Mouse (Mus musculus) heart, adult 2 months (tissue): ENCODE measurements around the gene Sphk1. TPM values are rescaled to one million over a fixed set of nuclear protein-coding genes. Genes with fewer than 3 reads are reported as not detected.

Source experiments
- DNase-seq, 2 experiments: peaks; one replicate each; pipeline ENCODE4 v3.0.0; 2021
- H3K27ac ChIP-seq: fragments of 200-600 bp; 2 replicates; pipeline ENCODE4 v1.8.1; 2022
- H3K27me3 ChIP-seq: fragments of 200-500 bp; 2 replicates; pipeline ENCODE4 v1.6.1; 2012; ENCODE audit warnings: mild to moderate bottlenecking, low read length, inconsistent platforms, mixed read lengths; ENCODE audit not compliant: control insufficient read depth, insufficient read depth
- H3K36me3 ChIP-seq: fragments of 200-500 bp; 2 replicates; pipeline ENCODE4 v1.6.1; 2012; ENCODE audit warnings: low read length, inconsistent platforms; ENCODE audit not compliant: control insufficient read depth, insufficient read depth
- H3K4me1 ChIP-seq: fragments of 200-500 bp; 2 replicates; pipeline ENCODE4 v1.6.1; 2011; ENCODE audit warnings: low read length; ENCODE audit not compliant: control insufficient read depth, insufficient read depth
- H3K4me3 ChIP-seq: fragments of 200-600 bp; 2 replicates; pipeline ENCODE4 v1.8.1; 2022
- H3K79me2 ChIP-seq: fragments of 200-500 bp; replicated peaks from 2 replicates; pipeline ENCODE4 v1.6.1; 2012; ENCODE audit warnings: mild to moderate bottlenecking, inconsistent platforms, low read length, moderate library complexity, mixed read lengths; ENCODE audit not compliant: control insufficient read depth, insufficient read depth
- H3K9ac ChIP-seq: fragments of 200-500 bp; 2 replicates; pipeline ENCODE4 v1.6.1; 2012; ENCODE audit warnings: low read depth, mild to moderate bottlenecking, control low read depth, inconsistent platforms, low read length, mixed read lengths
- CTCF ChIP-seq: fragments of 200-600 bp; IDR thresholded peaks from 2 replicates; pipeline ENCODE4 v1.8.1; 2022; ENCODE audit warnings: antibody characterized with exemption, mild to moderate bottlenecking, moderate library complexity
- EP300 ChIP-seq: fragments of 200-500 bp; IDR thresholded peaks from 2 replicates; pipeline ENCODE4 v1.6.1; 2011; ENCODE audit warnings: low read depth, low read length, control low read depth; ENCODE audit not compliant: insufficient read depth
- POLR2A ChIP-seq: fragments of 200-500 bp; IDR thresholded peaks from 2 replicates; pipeline ENCODE4 v1.6.1; 2011; ENCODE audit warnings: mild to moderate bottlenecking, low read depth, low read length, control low read depth; ENCODE audit not compliant: insufficient read depth
- WGBS: fragments of 180-500 bp; shearing (Covaris S2); methylation state at CpG from one replicate; pipeline ENCODE4 v1.1.7; 2018; 5-methylcytosine and 5-hydroxymethylcytosine counted together
- intact Hi-C: fragments of 180-260 bp; cut with DNase I; formaldehyde crosslinking; loops from one replicate; pipeline ENCODE4 v1.15.1; 2025
- polyA plus RNA-seq: library from polyadenylated mRNA; depleted of rRNA; stranded (reverse); fragments of >200 nt; gene quantifications from 2 replicates; pipeline ENCODE4 v1.2.3, GENCODE M21; 2012
- total RNA-seq, 2 experiments: library from RNA; stranded (reverse); gene quantifications; 2 replicates each; pipeline ENCODE4 v1.2.3; 2021

Sphk1 gene
- total and polyA plus RNA-seq, 3 experiments, result 0.98 to 3.2 (median 1.1) TPM

DNA sequence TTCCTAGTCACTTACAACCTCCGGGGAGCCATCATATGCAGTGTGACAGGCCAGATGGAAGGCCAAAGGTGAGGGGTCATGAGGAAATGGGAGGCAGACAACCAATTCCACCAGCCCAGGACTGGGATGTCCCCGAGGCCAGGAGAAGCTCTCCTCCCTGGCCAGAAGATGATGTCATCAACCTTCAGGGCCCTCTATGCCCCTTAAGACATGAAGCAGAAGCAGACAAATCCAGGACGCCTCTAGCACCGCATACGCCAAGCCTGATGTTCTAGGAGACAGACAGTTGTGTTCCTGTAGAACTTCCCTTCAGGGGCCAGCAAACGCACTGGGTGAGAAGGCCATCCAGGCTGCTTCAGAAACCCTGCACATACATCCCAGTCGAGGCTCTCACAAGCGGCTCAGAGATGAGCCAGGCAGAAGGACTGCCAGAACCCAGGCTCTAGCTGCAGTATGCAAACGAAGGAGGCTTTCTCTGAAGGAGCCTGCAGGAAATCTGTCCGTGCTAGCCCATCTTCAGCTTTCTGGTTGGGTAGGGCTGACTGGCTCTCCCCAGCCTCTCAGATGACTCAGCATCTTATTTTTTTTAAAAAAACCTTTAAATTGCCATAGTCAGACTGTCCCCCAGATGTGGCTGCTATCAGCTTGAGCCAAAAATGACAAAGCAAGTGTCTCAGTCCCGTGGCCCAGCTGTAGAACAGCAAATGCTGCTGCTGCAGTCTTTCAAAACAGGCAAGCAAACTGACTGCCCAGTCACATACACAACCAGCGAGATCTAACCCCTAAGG is 42.2 kb downstream of the Sphk1 start:
- Histone ChIP-seq H3K4me3 (no peak overlapping the region), H3K27ac (peak overlapping the region; percentile 41), H3K4me1 (peaks cover 32% of the 10 kb centered on the region), H3K27me3 (no peaks in the 10 kb centered on the region), H3K79me2 (peaks cover 3% of the 10 kb centered on the region), H3K9ac (no peak overlapping the region), H3K36me3 (no peaks in the 10 kb centered on the region; the same call in 1 of the 2 replicates)
- WGBS, result 41% methylated on average over 12 of the region's 12 CpGs
- TF ChIP-seq EP300, result no peak
- TF ChIP-seq CTCF, result no peak
- no peak for TF ChIP-seq POLR2A
- peak in 1 of 2 experiments; percentile 35 for DNase-seq
- intact Hi-C loops, result no loop called here

DNA sequence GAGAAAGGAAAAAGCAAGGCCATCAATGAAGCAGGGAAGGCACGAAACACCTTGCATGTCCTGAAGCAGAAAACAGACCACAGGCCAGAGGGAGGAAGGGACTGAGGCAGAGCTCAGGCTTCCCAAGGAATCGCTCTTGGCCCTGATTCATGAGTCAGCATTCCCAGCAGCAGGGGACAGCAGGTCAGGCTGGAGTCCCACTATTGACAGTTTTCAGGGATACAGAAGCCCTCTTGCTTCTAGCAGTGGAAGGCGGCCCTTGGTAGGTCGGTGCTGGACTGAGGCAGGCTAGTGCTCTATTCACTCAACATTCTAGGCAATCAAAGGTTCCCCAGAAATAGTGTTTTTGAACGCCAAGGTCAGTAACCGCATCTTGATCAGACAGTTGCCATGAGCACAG is 43.8 kb downstream of the Sphk1 start:
- no peak for DNase-seq
- intact Hi-C loops, result no loop called here
- H3K36me3 ChIP-seq, result no peaks in the 10 kb centered on the region; the same call in 1 of the 2 replicates
- no peak for TF ChIP-seq EP300
- no peak for TF ChIP-seq POLR2A
- TF ChIP-seq CTCF, result no peak
- peaks cover 3% of the 10 kb centered on the region for H3K79me2 ChIP-seq
- H3K9ac ChIP-seq, result no peak overlapping the region
- H3K4me3 ChIP-seq, result no peak overlapping the region
- 66% methylated on average over 6 of the region's 6 CpGs for WGBS
- no peaks in the 10 kb centered on the region for H3K27me3 ChIP-seq
- H3K27ac ChIP-seq, result no peak overlapping the region; the same call in 1 of the 2 replicates
- H3K4me1 ChIP-seq, result peaks cover 32% of the 10 kb centered on the region

DNA sequence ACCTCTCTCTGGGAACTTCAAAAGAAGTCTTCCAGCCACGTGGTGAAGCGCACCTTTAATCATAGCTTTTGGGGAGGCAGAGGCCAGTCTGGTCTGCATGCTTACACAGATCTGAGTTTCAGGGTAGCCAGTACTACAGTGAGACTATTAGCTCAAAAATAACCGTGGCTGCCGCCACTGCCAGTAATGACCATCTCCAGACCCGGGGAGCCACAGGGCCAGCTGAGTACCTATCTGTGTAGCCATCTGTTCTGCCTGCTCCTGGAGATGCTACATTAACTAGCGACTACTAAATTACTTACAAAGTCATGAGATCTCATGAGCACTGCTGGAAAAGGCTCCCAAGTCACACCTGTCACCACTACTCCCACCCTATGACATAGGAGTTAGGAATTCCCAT is 44.3 kb downstream of the Sphk1 start:
- Histone ChIP-seq H3K4me1 (peaks cover 32% of the 10 kb centered on the region), H3K9ac (no peak overlapping the region), H3K27ac (no peak overlapping the region), H3K27me3 (no peaks in the 10 kb centered on the region), H3K36me3 (no peaks in the 10 kb centered on the region; the same call in 1 of the 2 replicates), H3K79me2 (peaks cover 3% of the 10 kb centered on the region), H3K4me3 (no peak overlapping the region)
- 77% methylated on average over 6 of the region's 6 CpGs for WGBS
- TF ChIP-seq CTCF (no peak), POLR2A (no peak), EP300 (no peak)
- no peak for DNase-seq
- intact Hi-C loops, result no loop called here

DNA sequence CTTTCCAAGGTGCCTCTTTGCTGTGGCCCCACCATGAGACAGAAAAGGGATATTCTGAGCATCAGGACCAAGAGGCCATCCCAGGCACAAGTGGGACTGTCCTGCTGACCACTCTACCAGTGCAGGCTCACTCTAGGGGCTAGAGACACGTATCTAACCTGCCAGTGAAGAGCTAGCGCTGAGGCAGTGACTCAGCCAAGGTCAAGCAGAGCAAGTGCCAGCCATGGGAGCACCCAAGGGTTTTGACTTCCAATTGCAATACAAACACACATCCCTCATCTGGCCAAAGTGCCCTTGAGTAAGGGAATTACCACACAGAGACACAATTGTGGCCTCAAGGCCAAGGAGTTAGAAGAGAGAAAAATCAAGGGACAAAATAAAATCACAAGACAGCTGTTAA is 44.7 kb downstream of the Sphk1 start:
- no peaks in the 10 kb centered on the region for H3K27me3 ChIP-seq
- TF ChIP-seq EP300, result no peak
- TF ChIP-seq CTCF, result no peak
- intact Hi-C loops, result no loop called here
- H3K4me3 ChIP-seq, result no peak overlapping the region
- WGBS, result 61% methylated on average over 2 of the region's 2 CpGs
- H3K27ac ChIP-seq, result no peak overlapping the region
- H3K36me3 ChIP-seq, result no peaks in the 10 kb centered on the region; the same call in 1 of the 2 replicates
- peaks cover 32% of the 10 kb centered on the region for H3K4me1 ChIP-seq
- peaks cover 3% of the 10 kb centered on the region for H3K79me2 ChIP-seq
- no peak for DNase-seq
- H3K9ac ChIP-seq, result no peak overlapping the region

DNA sequence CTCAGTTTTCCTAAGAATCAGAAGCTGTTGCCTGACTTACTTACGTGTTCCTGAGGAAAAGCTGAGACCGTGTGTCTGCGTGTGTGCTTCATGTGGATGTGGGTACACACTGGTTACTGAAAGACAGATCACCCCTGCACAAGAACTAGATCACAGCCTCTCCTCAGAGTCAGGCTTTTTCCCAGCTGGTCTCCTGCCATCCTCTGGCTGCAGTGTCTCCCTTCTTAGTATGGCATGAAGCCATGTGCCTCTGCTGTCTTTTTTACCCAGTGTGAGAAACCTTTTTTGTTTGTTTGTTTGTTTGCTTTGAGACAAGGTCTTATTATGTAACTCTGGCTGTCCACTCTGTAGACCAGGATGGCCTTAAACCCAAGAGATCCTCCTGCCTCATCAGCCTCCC is 48.6 kb downstream of the Sphk1 start:
- H3K4me1 ChIP-seq, result peaks cover 9% of the 10 kb centered on the region
- H3K27ac ChIP-seq, result no peak overlapping the region
- H3K36me3 ChIP-seq, result no peaks in the 10 kb centered on the region
- intact Hi-C loops, result no loop called here
- H3K27me3 ChIP-seq, result no peaks in the 10 kb centered on the region
- TF ChIP-seq CTCF (no peak), POLR2A (no peak), EP300 (no peak)
- peaks cover 2% of the 10 kb centered on the region; the same call in 1 of the 2 replicates for H3K79me2 ChIP-seq
- H3K9ac ChIP-seq, result no peak overlapping the region
- DNase-seq, result no peak
- 92% methylated on average over 3 of the region's 3 CpGs for WGBS
- H3K4me3 ChIP-seq, result no peak overlapping the region

DNA sequence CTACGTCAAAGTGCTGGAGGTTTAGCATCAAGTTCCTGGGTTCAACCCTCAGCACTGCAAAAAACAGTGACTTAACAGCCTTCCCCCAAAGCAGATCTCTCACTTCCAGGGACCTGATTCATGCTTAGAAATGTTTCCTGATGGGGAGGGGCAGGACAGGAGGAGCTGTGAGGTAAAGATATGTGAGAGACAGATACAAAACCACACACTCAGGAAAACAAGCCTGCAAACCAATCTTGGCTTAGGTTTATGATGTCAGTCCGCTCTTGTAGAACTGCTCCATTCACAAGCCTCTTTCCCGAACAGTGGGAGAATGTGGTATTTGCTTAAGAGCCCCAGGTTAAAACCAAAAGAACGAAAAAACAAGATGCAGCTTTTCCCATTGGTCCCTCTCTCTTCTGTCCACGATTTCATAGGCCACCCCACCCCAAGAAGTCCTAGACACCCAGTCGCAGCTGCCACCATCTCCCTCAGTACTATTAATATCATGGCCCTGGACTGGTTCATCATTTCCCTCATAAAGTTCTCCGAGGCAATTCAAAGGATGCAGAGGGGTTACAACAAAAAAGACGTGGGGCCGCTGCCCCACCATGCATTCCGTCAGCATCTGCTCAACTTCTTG is 49.4 kb downstream of the Sphk1 start:
- Histone ChIP-seq H3K27ac (no peak overlapping the region), H3K4me3 (peak overlapping the region; percentile 92), H3K9ac (no peak overlapping the region; the same call in 1 of the 2 replicates), H3K4me1 (peaks cover 5% of the 10 kb centered on the region), H3K36me3 (no peaks in the 10 kb centered on the region), H3K79me2 (peaks cover 2% of the 10 kb centered on the region; the same call in 1 of the 2 replicates), H3K27me3 (no peaks in the 10 kb centered on the region)
- intact Hi-C loops, result no loop called here
- no peak for TF ChIP-seq POLR2A
- no peak for TF ChIP-seq CTCF
- no peak for TF ChIP-seq EP300
- no peak for DNase-seq
- 36% methylated on average over 10 of the region's 10 CpGs for WGBS
